Mouse (Mus musculus) stomach, postnatal 0 days (tissue): ENCODE measurements around the gene Fam129b. TPM values are rescaled to one million over a fixed set of nuclear protein-coding genes. Genes with fewer than 3 reads are reported as not detected.

ENCODE experiments used
- ATAC-seq: fragments of 200-750 bp; cut with Nextera tagmentation; 2 replicates; pipeline ENCODE4 v1.8.0; 2017; ENCODE audit not compliant: low FRiP score, low TSS enrichment
- DNase-seq: peaks from one replicate; pipeline ENCODE4 v3.0.0-alpha.2; 2016; ENCODE audit warnings: low spot score
- H3K27ac ChIP-seq: fragments of 300-500 bp; sonication (generic); replicated peaks from 2 replicates; pipeline ENCODE4 v1.5.1; 2014; ENCODE audit warnings: mild to moderate bottlenecking, control low read depth
- H3K27me3 ChIP-seq: fragments of 300-500 bp; sonication (generic); 2 replicates; pipeline ENCODE4 v1.6.1; 2014; ENCODE audit warnings: low read length; ENCODE audit not compliant: control insufficient read depth, insufficient read depth
- H3K36me3 ChIP-seq: fragments of 300-500 bp; sonication (generic); 2 replicates; pipeline ENCODE4 v1.6.1; 2014; ENCODE audit warnings: low read length, mixed read lengths; ENCODE audit not compliant: control insufficient read depth, insufficient read depth
- H3K4me1 ChIP-seq: fragments of 300-500 bp; sonication (generic); replicated peaks from 2 replicates; pipeline ENCODE4 v1.6.1; 2014; ENCODE audit warnings: antibody characterized with exemption; ENCODE audit not compliant: control insufficient read depth, insufficient read depth
- H3K4me2 ChIP-seq: fragments of 300-500 bp; sonication (generic); replicated peaks from 2 replicates; pipeline ENCODE4 v1.6.1; 2014; ENCODE audit warnings: low read depth, mild to moderate bottlenecking, control low read depth, moderate library complexity
- H3K4me3 ChIP-seq: fragments of 300-500 bp; sonication (generic); 2 replicates; pipeline ENCODE4 v1.5.1; 2014; ENCODE audit warnings: low read depth, low read length, control low read depth
- H3K9ac ChIP-seq: fragments of 300-500 bp; sonication (generic); 2 replicates; pipeline ENCODE4 v1.6.1; 2014; ENCODE audit warnings: mild to moderate bottlenecking, low read length, control low read depth, mixed read lengths
- H3K9me3 ChIP-seq: fragments of 300-500 bp; sonication (generic); 2 replicates; pipeline ENCODE4 v1.6.1; 2016; ENCODE audit warnings: low read length; ENCODE audit not compliant: control insufficient read depth
- CTCF ChIP-seq: IDR thresholded peaks from 2 replicates; pipeline ENCODE4 v1.5.1; 2016; ENCODE audit warnings: antibody characterized with exemption, low read depth, mild to moderate bottlenecking, moderate library complexity
- EP300 ChIP-seq: optimal IDR thresholded peaks from 2 replicates; pipeline ENCODE3; 2016; ENCODE audit warnings: antibody characterized with exemption
- WGBS: fragments of 180-500 bp; shearing (Covaris S2); extraction: QIAGEN DNeasy Blood & Tissue Kit; methylation state at CpG from one replicate; pipeline ENCODE4 v1.1.7; 2014; 5-methylcytosine and 5-hydroxymethylcytosine counted together
- polyA plus RNA-seq: library from polyadenylated mRNA; unstranded; fragments of >200 nt; fragmentation: Nextera tagmentation; extraction: Ambion mirVana; gene quantifications from 2 replicates; pipeline ENCODE4 v1.2.1, GENCODE M21; 2015

Fam129b gene
- polyA plus RNA-seq, 1 experiment from 2014 or later = 90.7 TPM

DNA sequence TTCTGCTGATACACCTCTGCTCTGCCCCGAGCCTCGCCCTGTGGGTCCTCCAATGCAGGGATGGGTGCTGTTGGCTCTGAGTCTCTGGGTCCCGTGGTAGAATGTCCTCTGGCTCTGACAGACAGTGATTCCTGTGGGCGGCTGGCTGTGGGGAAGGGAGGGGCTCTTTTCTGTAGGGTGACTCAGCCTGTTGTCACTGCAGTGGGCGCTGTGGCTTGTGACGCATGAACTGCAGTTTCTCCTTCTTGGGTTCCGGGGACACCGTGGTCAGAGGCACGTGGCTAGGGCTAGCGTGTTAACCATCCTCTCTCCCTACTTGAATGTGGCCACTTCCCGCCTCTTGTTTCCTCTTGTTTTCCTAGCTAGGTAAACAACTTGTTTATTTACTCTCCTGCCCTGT, 41.6 kb downstream of the Fam129b start:
- Histone ChIP-seq H3K9ac (no peak overlapping the region), H3K36me3 (peaks cover 30% of the 10 kb centered on the region), H3K4me1 (peaks cover 10% of the 10 kb centered on the region), H3K4me3 (no peak overlapping the region), H3K9me3 (no peaks in the 10 kb centered on the region), H3K27ac (peak overlapping the region; percentile 14; the same call in 1 of the 2 replicates), H3K4me2 (no peak overlapping the region), H3K27me3 (no peaks in the 10 kb centered on the region)
- DNase-seq = peak; percentile 60
- WGBS = 70% methylated on average over 11 of the region's 11 CpGs
- TF ChIP-seq CTCF (no peak), EP300 (no peak)
- peak; percentile 43 for ATAC-seq

DNA sequence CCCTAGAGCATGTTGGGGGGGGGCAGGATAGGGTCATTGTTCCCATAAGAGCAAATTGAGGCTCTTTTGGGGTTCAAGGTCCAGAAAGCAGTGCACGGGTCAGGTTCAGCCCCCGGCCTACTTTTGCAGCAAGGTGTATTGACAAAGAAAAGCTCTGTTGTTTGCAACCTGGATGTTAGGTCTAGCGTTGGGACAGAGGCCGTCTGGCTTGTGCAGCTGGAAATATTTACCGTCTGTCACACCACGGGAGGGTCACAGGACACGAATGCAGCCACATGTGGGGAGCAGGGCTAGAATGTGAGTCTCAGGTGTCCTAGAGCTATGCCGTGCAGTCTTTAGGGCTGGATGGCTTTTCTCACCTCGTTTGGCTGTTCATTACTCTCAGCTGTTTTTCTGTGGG, 42.5 kb downstream of the Fam129b start:
- no peaks in the 10 kb centered on the region for H3K9me3 ChIP-seq
- no peak overlapping the region for H3K4me2 ChIP-seq
- ATAC-seq = no peak
- H3K4me1 ChIP-seq = peaks cover 10% of the 10 kb centered on the region
- DNase-seq = no peak
- WGBS = 73% methylated on average over 9 of the region's 9 CpGs
- no peak overlapping the region for H3K27ac ChIP-seq
- TF ChIP-seq CTCF = no peak
- TF ChIP-seq EP300 = no peak
- H3K27me3 ChIP-seq = no peaks in the 10 kb centered on the region
- no peak overlapping the region for H3K9ac ChIP-seq
- peaks cover 36% of the 10 kb centered on the region for H3K36me3 ChIP-seq
- no peak overlapping the region for H3K4me3 ChIP-seq

DNA sequence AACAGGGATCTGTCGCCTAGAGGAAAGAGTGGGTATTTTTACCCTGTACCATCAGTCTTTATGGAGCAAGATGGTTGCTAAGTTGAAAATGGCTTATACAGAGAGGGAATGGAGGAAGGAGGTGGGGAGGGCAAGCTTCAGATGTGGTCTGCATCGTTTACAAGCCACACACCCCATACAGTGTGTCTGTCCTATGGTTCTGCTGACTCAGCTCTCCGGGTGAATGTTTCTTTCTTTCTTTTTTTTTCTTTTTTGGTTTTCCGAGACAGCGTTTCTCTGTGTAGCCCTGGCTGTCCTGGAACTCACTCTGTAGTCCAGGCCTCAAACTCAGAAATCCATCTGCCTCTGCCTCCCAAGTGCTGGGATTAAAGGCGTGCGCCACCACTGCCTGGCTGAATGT, 45.3 kb downstream of the Fam129b start:
- H3K9me3 ChIP-seq = no peaks in the 10 kb centered on the region
- 80% methylated on average over 7 of the region's 7 CpGs for WGBS
- no peaks in the 10 kb centered on the region for H3K27me3 ChIP-seq
- H3K4me2 ChIP-seq = no peak overlapping the region
- TF ChIP-seq EP300 = no peak
- TF ChIP-seq CTCF = no peak
- no peaks in the 10 kb centered on the region for H3K4me1 ChIP-seq
- H3K4me3 ChIP-seq = no peak overlapping the region
- no peak for ATAC-seq
- H3K36me3 ChIP-seq = peaks cover 49% of the 10 kb centered on the region
- no peak for DNase-seq
- H3K9ac ChIP-seq = no peak overlapping the region
- no peak overlapping the region for H3K27ac ChIP-seq

DNA sequence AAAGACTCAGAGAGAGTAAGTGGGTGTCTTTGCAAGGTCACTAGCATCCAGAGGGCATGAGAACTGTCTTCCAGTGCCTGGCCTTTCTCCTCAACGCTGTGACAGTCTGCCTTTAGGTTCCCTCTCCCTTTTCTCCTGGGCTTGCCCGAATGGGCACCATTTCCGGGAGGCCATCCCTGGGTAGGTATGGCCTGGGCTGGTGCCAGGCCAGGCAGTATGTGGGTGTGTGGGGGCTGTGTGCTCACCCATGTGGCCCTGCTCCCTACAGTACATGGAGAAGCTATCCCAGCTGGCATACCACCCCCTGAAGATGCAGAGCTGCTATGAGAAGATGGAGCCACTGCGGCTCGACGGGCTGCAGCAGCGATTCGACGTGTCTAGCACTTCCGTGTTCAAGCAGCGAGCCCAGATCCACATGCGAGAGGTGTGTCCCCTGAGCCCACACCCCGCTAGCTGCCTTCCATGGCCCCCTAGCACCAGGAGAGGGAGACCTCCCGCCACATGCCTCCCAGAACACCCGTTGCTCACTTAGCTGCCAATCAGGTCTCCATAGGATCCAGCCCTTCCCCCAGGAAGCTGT, 46.0 kb downstream of the Fam129b start:
- TF ChIP-seq CTCF (no peak), EP300 (no peak)

DNA sequence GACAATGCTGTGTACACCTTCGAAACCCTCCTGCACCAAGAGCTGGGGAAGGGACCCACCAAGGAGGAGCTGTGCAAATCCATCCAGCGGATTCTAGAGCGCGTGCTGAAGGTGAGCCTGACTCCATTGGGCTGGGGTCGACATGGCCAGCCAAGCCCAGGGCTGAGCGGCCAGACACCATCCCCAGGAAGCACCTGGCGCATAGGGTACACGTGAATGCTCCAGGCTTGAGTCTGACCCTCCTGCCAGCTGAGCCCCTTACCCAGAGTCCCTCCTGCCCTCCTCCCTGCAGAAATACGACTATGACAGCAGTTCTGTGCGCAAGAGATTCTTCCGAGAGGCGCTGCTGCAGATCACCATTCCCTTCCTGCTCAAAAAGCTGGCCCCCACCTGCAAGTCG, 46.6 kb downstream of the Fam129b start:
- Histone ChIP-seq H3K4me1 (no peaks in the 10 kb centered on the region), H3K9ac (no peak overlapping the region), H3K9me3 (no peaks in the 10 kb centered on the region), H3K4me3 (no peak overlapping the region), H3K36me3 (peaks cover 45% of the 10 kb centered on the region), H3K27ac (no peak overlapping the region), H3K27me3 (no peaks in the 10 kb centered on the region), H3K4me2 (no peak overlapping the region)
- DNase-seq (no peak), ATAC-seq (no peak)
- TF ChIP-seq CTCF = no peak
- TF ChIP-seq EP300 = no peak
- 88% methylated on average over 13 of the region's 13 CpGs for WGBS

More for the DNA sequence above, 46.0 kb downstream of the Fam129b start:
- Histone ChIP-seq H3K27ac (no peak overlapping the region), H3K4me2 (no peak overlapping the region), H3K4me1 (no peaks in the 10 kb centered on the region), H3K36me3 (peaks cover 49% of the 10 kb centered on the region), H3K9ac (no peak overlapping the region), H3K27me3 (no peaks in the 10 kb centered on the region), H3K9me3 (no peaks in the 10 kb centered on the region), H3K4me3 (no peak overlapping the region)
- 88% methylated on average over 15 of the region's 15 CpGs for WGBS
- DNase-seq = no peak
- ATAC-seq = no peak

DNA sequence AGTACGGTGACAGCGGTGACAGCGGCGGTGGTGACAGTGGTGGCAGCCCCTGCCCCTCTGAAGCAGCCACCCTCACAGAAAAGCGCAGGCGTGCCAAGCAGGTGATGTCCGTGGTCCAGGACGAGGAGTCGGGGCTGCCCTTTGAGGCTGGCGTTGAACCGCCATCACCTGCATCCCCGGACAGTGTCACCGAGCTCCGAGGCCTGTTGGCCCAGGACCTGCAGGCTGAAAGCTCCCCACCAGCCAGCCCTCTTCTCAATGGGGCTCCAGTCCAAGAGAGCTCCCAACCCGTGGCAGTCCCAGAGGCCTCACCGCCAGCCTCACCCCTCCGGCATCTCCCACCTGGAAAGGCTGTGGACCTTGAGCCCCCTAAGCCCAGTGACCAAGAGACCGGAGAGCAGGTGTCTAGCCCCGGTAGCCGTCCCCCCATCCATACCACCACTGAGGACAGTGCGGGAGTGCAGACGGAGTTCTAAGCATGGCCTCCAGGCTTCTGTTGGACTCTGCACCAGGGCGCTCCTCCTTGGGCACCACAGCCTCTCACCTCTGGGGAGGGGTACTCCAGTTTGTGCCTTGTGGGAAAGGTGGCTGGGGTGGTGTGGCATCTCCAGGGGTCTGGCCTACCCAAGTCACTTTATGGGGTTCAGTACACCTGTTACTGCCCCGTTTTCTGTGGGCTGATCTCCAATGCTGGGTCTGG, 47.8 kb downstream of the Fam129b start:
- WGBS = 91% methylated on average over 24 of the region's 24 CpGs
- ATAC-seq = no peak
- no peaks in the 10 kb centered on the region for H3K9me3 ChIP-seq
- no peak overlapping the region for H3K4me3 ChIP-seq
- DNase-seq = no peak
- H3K4me1 ChIP-seq = 0 out of 2 replicates have a peak, but pooled peaks cover 2% of the 10 kb centered on the region
- H3K4me2 ChIP-seq = no peak overlapping the region
- no peaks in the 10 kb centered on the region for H3K27me3 ChIP-seq
- no peak for TF ChIP-seq CTCF
- no peak for TF ChIP-seq EP300
- H3K27ac ChIP-seq = no peak overlapping the region
- H3K36me3 ChIP-seq = peaks cover 42% of the 10 kb centered on the region
- no peak overlapping the region for H3K9ac ChIP-seq
